Mouse (Mus musculus) testis, postnatal 10 days (tissue): ENCODE results near the gene Ppp1r18.

Experiments
- DNase-seq: peaks from one replicate; pipeline ENCODE4 v3.0.0; 2021; ENCODE audit warnings: low spot score

Ppp1r18 gene

GRCm38 (mm10) chr17:35836991-35837422 lies 28.4 kb upstream of the Ppp1r18 start:
- peak; percentile 96 for DNase-seq

GRCm38 (mm10) chr17:35837487-35837886 lies 27.9 kb upstream of the Ppp1r18 start:
- peak; percentile 79 for DNase-seq

GRCm38 (mm10) chr17:35838122-35838544 lies 27.3 kb upstream of the Ppp1r18 start, which contains the start of gene Tubb5:
Gene Tubb5, minus strand, starts transcription at chr17:35838306.
- peak; percentile 96 for DNase-seq

- peak; percentile 61 for DNase-seq
These were observed 26.8 kb upstream of the Ppp1r18 start for GRCm38 (mm10) chr17:35838570-35838969.

- DNase-seq = peak; percentile 62
These were observed 26.4 kb upstream of the Ppp1r18 start for GRCm38 (mm10) chr17:35839002-35839401.

GRCm38 (mm10) chr17:35840561-35840960 lies 24.8 kb upstream of the Ppp1r18 start:
- DNase-seq = no peak

- DNase-seq = peak; percentile 99
These were observed 24.1 kb upstream of the Ppp1r18 start, which contains the start of gene Mdc1 for GRCm38 (mm10) chr17:35841076-35841950. Gene Mdc1, plus strand, starts transcription at chr17:35841515.

GRCm38 (mm10) chr17:35842006-35842405 lies 23.4 kb upstream of the Ppp1r18 start:
- no peak for DNase-seq

- no peak for DNase-seq
These were observed 21.9 kb upstream of the Ppp1r18 start for GRCm38 (mm10) chr17:35843514-35843913.

- no peak for DNase-seq
These were observed 17.3 kb upstream of the Ppp1r18 start for GRCm38 (mm10) chr17:35848112-35848511.

GRCm38 (mm10) chr17:35850974-35851373 lies 14.4 kb upstream of the Ppp1r18 start:
- DNase-seq = no peak

GRCm38 (mm10) chr17:35859371-35859770 lies 6.0 kb upstream of the Ppp1r18 start:
- no peak for DNase-seq

GRCm38 (mm10) chr17:35859835-35860234 lies 5.6 kb upstream of the Ppp1r18 start:
- DNase-seq = no peak

GRCm38 (mm10) chr17:35860831-35861197 lies 4.6 kb upstream of the Ppp1r18 start:
- DNase-seq = no peak

- peak; percentile 92 for DNase-seq
These were observed 4.1 kb upstream of the Ppp1r18 start, which contains the start of gene Nrm for GRCm38 (mm10) chr17:35861198-35861857. Gene Nrm, plus strand, starts transcription at chr17:35861318.

GRCm38 (mm10) chr17:35864832-35865353 lies 500 bp upstream of the Ppp1r18 start:
- DNase-seq = no peak

GRCm38 (mm10) chr17:35866281-35866831 lies 963 bp downstream of the Ppp1r18 start:
- DNase-seq = peak; percentile 84

- DNase-seq = peak; percentile 58
These were observed 1.8 kb downstream of the Ppp1r18 start for GRCm38 (mm10) chr17:35866911-35867890.

GRCm38 (mm10) chr17:35868165-35868820 lies 2.9 kb downstream of the Ppp1r18 start:
- no peak for DNase-seq

GRCm38 (mm10) chr17:35868961-35869345 lies 3.6 kb downstream of the Ppp1r18 start:
- DNase-seq = no peak
